Mouse (Mus musculus): ENCODE measurements around the gene Sik1.

The Sik1 gene

DNA sequence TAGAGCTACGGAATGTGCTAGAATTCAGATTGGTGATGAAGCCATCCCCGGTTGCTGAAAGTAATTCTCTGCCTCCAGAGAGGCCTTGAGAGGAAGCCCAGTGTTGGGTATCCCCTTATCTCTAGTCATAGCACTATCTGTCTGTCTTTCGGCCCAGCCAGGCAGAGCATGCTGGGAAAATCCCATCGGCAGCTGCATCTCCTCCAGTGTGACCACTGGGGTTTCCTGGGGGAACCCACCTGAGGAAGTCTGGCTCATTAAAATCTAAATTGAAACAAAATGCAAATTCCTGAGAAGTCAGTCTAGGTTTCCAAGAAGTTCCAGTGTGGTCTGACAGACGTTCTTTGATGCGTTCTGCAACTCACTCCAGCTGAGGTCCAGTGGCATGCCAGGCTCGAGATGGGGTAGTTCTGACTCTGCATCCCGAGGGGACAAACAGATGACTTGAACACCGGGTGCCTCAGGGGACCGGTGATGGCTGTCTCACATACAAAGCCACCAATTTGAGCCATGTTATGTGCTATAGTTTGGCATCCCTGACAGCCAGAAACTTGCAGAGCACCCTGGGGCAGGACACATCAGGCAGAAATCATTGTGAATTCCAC lies 19.8 kb upstream of the Sik1 start:
- DNase-seq (ENCODE audit: low read depth): no peak

DNA sequence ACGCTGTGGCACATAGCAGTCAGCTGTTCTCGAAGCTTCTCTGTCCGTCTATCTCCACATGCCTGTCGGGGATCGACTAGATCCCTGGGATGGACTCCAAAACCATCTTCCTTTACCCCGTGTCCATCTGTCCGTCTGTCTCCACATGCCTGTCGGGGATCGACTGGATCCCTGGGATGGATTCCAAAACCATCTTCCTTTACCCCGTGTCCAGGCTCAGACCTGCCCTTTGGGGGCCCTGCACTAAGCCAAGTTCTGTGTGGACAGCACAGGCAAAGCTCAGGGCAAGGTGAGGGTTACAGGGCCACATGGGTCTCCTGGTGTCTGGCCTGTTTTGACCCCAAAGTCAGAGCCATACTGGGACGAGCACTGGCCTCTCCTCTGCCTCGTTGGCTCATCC lies 19.1 kb upstream of the Sik1 start:
- DNase-seq (ENCODE audit: low read depth): no peak

DNA sequence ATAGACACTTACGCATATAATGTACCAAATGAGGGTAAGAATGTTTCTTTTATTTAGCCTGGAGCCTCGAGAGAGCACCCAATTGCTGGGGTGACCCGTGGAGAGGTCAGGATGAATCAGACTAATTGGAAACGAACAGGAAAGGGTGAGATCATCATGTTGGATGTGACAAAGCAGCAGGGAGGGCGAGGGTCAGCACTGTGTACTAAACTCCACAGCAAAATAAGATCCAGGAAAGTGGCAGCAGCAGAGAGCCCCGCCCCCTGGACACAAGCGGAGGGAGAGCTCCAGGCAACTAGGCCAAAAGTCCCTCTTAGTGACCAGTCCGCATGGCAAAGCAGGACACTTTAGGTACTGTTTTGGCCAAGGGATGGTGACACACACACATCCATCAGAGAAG lies 18.4 kb upstream of the Sik1 start:
- DNase-seq (ENCODE audit: low read depth): no peak

DNA sequence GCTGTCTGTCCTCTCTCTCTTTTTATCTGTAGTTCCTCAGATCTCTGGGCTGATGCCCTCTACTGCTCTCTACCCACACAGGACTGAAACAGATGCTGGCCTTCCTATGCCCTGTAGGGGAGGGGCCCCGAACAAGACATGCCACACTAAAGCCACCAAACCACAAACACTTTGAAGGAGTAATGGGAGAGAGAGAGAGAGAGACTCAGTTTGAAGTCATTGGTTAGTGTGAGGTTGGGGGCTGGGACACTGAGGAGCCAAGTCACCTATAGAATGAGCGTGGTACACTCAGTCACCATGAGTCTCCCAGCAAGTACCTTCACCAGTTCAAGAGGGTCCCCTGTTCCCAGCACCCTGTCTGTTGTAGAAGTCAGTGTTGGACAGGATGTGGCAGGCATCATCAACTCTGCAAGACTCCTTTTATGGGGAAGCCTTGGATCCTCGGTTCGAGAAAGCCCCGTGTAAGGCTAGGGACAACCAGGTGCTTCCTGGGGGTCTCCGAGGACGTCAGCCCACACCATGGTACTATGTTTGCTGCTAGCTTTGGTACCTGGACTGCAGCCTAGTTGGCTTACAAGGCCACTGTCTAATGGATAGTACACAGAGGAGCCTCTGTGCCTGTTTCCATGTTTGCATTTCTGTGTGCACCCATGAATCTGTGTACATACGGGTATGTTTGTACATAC lies 17.7 kb upstream of the Sik1 start:
- no peak for DNase-seq (ENCODE audit: low read depth)

DNA sequence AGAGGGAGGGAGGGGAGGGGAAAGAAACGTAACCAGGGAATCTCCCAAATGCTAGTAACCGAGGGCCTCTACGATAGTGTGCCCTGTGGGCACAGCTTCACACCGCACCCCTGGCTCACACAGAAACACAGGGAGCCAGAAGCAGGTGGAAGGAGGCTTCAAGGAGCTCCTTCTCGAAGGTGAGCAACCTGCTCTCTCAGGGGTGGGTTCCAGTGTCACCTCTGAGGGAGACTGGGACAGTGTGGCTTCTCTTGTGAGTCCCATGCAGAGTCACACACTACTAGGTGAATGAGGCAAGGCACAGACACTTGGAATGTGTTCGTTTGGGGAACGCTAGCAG lies 17.2 kb upstream of the Sik1 start:
- no peak for DNase-seq (ENCODE audit: low read depth)

DNA sequence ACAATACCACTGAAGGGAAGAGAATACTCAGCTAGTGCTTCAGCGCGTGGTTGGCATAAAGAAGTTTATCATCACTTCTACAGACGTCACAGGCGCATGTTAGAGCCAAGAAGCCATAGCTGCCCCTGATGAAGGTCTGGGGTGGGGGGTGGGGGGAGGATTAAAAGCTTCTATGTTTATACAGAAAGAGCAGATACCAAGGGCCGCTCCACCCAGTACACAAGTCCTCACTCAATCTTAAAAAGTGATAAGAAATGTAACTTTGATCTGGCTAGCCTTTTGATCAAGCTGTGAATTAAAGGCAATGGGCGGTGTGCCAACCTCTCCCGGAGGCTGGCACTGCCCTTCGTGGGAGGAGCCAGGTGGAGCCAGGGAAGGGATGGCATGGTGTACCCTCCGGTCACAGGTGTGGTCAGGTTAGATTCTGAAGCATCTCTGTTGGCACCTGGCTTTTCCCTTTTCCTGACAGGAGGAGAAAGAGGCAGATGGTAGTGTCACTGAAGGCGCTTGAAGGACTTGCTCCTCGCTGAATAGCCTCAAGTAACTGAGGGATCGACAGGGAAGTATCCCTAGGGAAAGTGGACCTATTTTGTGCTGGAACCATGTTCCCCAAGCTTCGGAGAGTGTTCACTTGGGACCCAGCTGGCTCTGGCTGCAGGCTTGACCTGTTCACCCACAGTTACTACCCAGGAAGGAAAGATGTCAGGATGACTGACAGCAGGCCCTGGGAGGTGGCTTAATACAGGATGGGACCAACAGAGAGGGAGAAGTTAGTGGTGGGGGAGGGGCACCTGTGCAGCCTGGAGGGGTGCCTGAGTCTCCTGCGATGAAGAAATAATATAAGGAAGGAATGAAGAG lies 16.6 kb upstream of the Sik1 start:
- DNase-seq (ENCODE audit: low read depth): no peak

DNA sequence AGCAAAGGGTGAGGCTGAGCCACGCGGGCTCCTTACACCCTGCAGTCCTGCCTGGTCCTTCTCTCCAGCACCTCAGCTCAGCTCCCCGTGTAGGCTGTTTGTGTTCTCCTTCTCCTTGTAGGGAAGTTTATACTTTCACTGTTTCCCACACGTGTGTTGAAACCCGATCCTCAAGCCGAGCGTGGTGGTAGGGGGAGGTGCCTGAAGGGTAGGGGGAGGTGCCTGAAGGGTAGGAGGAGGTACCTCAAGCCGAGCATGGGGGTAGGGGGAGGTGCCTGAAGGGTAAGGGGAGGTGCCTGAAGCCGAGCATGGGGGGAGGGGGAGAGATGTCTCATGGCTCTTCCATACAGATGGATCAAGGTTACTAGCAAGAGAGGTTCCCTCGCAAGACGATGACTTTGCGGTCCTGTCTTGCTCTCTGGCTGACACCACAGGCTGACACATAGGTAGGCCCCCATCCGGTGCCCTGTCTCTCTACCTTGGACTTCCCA lies 15.4 kb upstream of the Sik1 start:
- DNase-seq (ENCODE audit: low read depth): no peak

DNA sequence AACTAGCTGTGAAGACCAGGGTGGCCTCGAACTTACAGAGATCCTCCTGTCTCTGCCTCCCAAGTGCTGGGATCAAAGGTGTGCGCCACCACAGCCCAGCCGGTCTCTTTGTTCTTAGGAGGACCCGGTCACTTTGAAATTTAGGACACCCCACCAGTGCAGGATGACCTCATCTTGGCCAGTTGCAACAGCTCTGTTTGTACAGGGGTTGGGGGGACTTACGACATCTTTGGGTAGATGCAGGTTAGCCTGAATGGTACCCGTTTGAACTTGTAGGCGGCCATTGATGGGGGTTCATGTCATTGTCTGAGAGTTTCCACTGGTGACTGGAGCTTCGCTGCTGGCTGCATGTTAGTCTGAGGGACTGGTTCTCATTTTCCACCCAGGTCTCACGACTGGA lies 14.8 kb upstream of the Sik1 start:
- no peak for DNase-seq (ENCODE audit: low read depth)

DNA sequence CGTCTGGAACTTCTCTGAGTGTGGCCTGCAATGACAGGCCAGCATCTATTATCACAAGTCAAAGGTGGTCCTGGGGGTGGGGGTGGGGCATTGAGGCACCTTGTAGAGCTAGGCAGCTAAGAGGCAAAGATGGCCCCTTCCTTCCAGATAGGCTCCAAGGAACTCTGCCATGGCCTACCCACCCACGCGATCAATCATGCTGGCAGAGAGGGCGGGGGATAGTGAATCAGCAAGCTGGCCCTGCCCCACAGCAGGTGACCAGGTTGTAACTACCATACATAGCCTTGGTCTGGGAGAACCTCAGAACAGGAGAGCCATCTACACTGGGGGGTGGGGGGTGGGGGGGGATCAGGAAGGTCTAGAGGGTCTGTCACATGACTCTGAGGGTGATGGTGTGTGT lies 12.5 kb upstream of the Sik1 start:
- no peak for DNase-seq (ENCODE audit: low read depth)

DNA sequence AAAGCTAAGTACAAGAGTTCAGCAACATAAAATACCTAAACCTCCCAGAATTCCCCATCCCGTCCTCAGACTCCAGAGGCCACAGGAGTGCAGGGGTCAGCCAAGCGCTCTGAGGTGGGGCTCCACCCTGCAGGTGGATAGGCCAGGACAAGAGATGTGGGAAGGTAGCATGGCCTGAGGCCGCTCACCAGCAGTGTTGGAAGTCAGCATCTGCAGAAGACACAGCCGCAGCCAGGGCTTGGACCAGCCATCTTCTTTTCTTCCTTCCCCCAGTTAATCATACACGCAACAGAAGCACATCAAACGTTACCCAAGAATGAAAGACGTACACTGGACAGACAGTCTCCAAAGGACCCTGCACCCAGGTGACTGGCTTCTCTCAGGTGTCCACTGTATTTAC lies 11.5 kb upstream of the Sik1 start:
- no peak for DNase-seq (ENCODE audit: low read depth)

DNA sequence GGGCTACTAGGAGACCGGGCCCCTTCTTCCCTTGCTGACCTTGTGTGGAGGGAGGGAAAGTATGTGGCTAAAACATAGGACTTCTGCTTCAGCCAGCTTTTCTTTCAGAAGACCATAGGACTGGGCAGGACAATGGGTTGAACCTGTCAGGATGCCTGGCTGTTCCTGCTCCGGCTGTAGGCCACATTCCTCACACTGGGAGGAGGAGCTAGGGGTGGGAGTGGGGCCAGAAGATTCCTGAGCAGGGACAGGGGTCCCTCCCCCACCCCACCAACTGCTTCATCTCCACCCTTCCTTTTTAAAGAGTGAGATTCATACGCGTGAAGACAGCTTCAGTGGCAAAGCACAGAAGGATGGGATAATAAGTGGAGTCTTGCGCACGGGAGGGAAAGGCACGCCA lies 10.0 kb upstream of the Sik1 start:
- DNase-seq (ENCODE audit: low read depth): no peak

DNA sequence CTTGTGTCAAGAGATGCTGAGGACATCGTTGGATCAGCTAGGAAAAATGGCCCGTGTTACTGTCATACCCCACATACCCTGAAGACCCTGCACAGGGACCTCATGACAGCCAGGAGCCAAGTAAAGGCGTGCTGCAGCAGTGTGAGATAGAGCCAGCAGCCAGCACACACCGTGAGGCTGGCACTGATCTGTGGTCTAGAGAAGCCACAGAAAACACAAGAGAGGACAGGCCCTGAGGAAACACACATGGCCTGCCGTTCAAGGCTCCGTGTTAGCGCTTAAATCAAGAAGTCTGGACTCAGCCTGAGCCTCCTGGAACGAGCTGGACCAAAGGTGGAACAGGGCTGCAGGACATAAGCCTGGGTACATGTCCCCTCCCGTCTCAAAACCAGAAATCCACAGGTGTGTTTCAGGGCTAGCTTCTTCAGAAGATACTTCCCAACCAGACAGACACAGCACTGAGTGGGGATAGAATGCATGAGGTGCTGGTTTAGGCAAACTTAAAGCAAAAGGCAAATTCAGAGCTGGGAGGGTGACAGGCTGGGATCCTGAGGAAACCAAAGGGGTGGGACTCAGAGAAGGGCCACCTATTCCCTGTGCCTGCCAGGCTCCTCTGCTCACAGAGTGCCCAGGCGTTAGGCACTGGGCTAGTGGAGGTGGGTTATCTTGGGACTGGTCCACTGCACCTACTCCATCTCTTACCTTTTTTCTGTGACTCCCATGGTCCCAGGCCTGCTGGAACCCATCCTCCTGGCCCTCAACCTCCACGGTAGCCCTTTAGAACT lies 9.3 kb upstream of the Sik1 start:
- no peak for DNase-seq (ENCODE audit: low read depth)

DNA sequence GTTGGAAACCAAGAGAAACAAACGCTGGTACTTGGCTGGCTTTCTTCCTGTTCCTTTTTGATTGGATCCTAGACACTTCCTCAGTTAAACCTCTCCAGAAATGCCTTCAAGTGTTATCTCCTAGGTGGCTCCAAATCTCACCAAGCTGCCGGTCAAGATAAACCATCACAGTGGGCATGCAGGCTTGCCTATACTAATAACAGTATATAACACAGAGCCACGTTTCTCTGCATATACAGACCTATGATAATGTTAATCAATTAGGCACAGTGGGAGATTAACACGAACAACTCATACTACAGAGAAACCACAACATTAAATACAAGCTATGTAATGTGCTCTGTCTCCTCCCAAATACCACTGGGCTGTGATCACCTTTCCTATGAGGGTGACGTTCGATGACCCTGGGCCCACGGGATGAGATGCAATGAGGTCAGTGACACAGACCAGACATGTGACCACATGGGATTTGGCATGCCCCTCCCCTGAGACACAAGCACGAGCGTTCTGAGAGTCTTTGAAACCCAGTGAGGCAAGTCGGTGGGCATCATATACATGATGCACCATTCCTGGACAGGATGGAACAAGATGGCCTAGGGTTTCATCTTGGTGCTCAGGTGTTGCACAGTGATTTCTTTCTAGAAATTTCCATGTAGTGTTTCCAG lies 7.7 kb upstream of the Sik1 start:
- no peak for DNase-seq (ENCODE audit: low read depth)

DNA sequence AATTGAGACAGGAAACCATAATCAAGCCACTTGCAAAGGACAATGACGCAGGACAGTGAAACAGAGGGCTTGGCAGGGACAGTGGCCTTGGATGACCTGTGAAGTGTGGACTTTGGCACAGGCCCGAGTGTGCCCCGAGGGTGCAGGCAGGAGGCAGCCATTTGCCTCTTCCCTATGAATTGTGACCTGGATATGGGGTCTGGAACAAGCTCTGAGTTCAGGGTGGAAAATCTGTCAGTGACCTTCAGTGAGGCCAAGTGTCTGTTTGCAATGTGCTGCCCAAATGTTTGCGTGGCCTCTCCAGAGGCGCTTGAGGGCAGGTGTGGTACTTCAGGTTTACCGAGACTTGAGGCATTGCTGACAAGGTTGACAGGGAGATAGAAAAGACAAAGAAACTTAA lies 6.5 kb upstream of the Sik1 start:
- DNase-seq (ENCODE audit: low read depth): no peak

DNA sequence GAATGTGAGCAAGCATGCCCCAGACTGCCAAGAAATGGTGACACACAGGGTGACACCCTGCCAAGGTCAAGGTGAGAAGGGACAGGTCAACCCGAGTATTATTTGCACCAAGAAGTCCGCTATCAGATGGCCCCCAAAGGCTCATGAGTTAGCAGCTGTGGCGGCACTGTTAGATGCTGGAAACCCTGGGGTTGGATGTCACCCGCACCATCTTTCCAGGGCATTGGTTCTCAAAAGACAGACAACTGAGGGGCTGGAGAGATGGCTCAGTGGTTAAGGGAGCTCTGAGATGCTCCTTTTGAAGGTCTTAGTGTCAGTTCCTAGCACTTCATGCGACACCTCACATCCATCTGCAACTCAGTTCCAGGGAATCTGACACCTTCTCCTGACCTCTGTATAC lies 6.1 kb upstream of the Sik1 start:
- no peak for DNase-seq (ENCODE audit: low read depth)

DNA sequence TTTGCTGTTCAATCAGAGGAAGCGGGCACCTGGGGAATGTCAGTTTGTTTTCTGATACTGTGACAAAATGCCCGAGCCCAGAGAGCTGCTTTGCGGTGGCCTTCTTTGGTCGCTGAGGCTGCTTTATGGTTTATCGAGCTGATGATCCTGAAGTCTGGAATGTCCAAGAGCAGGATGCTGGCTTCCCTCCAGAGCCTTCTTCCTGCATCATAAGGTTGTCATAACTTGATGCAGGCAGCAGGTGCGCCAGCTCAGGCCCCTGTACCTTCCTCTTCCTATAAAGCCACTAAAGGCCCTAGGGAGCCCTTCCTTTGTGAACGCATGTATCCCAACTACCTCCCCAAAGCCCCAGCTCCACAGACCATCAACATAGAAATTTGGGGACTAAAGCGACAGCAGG lies 5.3 kb upstream of the Sik1 start:
- no peak for DNase-seq (ENCODE audit: low read depth)

DNA sequence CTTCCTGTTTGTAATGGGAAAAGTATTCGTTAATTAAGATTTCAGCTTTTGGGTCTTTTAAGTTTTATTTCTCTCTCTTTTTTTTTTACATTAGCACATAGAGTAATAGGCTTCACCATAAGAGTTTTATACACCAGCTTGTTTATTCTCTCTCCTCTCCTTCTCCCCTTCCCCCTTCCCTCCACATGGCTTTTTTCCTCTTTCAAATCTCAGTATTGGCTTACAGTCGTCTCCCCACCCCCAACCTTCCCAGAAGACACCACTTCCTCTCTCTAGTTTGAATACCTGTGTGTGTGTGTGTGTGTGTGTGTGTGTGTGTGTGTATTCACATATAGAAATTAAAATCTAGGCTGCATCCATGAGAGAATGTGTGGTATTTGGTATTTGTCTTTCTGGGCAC lies 3.8 kb upstream of the Sik1 start:
- DNase-seq (ENCODE audit: low read depth): no peak

DNA sequence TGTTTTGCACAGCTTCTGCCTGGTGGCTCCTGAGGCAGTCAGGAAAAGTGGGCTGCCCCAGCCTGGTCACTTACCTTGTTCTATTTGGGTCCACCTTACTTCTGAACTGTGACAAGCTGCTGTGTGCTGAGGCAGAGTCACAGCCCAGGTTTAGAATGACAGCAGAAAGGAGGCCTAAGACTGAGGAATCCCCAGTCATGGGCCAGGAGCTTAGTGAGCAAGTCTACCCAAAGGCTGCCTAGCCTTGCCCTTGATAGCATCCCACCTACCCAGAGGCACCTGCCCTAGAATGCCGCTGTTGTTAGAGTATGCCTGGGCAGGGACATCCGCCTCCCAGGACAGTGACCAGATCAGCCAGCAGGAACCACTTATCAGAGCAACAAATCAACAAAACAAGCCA lies 3.2 kb upstream of the Sik1 start:
- no peak for DNase-seq (ENCODE audit: low read depth)

DNA sequence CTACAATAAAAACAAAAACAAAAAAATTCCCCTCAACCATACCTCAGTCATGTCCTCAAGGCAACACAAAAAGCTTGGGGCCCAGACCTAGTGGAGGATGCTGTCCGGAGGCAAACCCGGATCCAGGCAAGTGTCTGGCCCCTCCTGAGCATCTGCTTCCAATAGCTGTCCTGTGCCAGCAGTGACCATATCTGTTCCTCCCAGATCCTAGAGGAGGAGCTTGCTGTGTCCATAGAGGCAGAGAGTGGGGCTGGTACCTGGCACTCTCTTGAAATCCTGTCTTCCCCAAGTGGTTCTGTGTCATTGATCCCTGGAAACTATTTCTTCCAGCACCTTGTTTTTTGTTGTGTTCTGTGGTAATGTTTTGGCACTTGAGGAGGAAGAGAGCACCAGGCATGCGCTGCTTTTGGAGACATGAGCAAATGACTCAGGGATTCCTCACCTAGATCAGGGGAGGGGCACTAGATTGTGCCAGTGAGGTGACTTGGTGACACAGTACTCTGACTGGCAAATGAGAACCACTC lies 2.4 kb upstream of the Sik1 start:
- DNase-seq (ENCODE audit: low read depth): no peak

DNA sequence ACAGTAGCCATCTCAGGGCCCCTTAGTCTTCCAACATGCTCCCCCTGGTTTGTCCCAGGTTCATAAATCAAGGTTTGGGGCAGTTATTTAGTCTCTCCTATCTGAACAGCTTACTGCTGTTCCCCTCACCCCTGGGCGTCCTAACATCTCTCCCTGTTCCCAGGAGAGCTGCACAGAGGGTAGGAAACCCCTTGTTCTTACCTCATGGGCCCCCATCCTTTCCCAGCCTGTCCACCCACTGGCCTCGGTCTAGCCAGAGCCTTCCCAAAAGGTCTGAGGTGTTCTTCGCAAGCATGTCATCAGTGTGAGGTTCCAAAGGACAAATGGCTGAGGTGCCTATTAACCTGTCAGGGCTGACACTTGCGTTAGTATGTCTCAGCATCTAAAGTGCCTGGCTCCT lies 1.6 kb upstream of the Sik1 start:
- DNase-seq (ENCODE audit: low read depth): no peak

DNA sequence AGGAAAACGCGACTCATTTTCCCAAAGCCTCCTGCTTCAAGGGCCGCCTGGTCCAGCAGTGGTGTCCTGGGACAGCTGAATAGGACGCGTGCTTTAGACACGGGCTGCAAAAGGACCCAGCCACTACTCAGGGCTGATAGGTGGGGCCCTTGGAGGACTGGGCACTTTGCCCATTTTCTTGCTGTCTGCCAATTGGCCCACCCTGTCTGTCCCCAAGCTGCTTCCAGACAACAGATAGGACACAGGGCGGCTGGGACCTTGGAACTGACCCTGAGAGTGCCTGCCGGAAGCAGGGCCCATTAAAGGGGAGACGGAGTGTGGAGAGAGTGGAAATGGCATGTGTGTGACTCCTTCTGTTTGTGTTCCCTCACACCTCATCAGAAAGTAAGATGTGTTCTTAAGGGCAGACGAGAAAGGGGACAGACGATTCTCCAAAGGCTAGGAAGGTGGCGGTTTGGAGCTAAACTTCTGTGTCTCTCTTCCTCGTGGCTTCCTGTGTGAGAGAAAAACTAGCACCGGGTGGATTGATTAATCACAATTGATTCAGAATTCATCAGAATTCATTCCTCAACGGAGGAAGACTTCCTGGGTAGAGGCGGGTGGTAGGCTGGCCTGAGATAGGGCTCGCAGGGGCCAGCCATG lies 1.0 kb upstream of the Sik1 start:
- no peak for DNase-seq (ENCODE audit: low read depth)

Data from c-Kit-positive CD71-negative TER-119-negative erythroid progenitor cells, embryonic 14.5 days (primary cell).